Mouse (Mus musculus): ENCODE data around the gene Pcdh20.

DNA sequence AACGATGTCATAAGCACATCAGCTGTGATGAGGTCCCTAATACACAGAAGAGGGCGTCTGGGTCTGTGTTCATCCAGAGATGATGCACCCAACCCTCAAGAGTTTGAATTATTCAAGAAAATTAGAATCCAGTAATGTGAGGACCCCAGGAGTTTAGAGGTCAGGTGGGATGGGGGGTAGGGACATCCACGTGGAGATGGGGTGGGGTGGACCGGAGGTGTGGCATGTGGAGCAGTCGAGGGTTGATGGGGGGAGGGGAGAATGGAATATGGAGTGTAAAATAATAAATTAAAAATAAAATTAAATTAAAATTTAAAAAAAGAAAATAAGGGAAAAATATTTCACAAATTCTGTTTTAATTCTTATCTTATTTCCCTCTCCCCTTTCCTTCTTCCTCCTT lies 27.9 kb downstream of the Pcdh20 start:
- TF ChIP-seq POLR2A (IDR thresholded peaks at IDR 0.05; ENCODE audit: extremely low read depth, insufficient read depth, low read length) (no peak), CTCF (IDR thresholded peaks at IDR 0.05; ENCODE audit: extremely low read depth, insufficient read depth, low read length) (no peak)
